Mouse (Mus musculus): ENCODE measurements around the gene Ankra2. TPM values are rescaled to one million over a fixed set of nuclear protein-coding genes. Genes with fewer than 3 reads are reported as not detected.
A peak's percentile ranks its signal among the peaks of the same experiment; 100 is the strongest.

Ankra2 gene
- total RNA-seq, 4 experiments from 2014 or later, result 24.0 to 34.5 (median 28.7) TPM

DNA sequence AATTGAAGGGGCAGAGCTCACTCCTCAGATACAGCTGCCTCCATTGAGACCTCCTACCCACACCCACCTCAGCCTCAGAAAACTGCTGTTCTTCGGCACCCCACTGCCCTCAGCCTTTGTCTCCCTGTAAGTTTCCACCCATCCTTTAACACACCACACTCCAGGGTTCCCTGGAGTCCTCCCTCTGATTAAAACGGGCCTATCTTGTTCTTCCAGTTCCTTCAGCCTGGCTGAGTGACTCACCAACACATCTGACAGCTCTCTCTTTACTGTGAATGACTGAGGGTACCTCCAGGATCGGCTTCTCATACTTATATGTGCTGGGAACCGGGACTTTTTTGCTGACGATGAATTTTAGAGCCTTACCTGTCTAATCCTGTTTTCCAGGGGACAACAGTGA lies 33.2 kb downstream of the Ankra2 start:
- DNase-seq, result no peak

DNA sequence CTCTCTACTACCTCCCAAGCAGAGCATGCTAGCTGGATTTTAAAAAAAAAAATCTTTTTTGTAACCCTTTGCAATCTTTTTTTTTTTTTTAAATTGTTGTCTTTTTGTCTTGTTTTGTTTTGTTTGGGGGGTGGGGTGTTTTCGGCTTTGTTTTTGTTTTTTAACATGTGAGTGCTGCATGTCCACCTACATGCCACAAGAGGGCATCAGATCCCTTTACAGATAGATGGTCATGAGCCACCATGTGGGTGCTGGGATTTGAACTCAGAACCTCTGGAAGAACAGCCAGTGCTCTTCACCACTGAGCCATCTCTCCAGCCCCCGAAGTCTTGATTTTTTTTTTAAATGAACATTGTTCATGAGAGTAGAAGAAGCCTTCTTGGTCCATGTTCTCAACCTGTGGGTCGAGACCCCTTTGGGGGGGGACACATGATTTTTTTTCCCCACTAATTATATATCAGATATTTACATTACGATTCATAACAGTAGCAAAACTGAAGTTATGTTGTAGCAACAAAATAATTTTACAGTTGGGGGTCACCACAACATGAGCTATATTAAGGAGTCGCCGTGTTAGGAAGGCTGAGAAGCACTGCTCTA lies 35.1 kb downstream of the Ankra2 start:
- no peak for DNase-seq

DNA sequence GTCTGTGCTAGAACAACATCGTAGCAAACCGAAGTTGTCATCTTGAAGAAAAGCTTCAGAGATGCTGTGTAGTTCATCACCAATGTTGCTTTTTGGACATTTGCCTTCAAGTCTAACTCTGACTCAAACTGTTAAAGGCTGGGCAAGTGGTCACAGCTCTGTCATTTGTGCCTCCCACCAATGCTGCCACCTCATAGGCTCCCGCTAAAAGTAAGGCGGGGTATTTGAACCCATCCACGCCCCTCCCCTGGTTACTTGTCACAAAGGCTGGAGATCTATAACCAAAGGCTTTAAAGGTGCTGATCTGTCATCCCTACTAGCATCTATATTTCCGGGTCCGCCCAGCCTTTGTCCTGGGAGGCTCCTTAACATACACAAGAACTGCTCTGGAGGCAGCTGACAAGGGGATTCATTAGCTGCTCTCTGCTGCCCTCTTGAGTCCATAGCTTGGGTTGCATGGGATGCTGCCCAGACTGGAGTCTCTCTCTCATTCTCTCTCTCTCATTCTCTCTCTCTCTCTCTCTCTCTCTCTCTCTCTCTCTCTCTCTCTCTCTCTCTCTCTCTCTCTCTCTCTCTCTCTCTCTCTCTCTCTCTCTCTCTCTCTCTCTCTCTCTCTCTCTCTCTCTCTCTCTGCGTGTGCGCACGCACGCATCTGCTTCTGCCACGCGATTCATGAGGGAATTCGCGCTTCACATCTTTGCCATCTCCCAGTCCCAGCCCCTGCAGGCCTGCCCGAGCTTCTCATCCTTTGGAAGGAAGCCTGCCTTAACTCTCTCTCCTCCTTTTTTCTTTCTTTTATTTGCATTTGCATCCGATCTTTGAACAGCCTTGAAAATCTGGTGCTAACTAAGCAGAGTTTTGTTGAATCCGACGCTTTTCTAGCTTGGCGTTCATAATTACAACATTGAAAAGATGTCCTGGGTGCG lies 36.2 kb downstream of the Ankra2 start:
- DNase-seq, result peak; percentile 50

DNA sequence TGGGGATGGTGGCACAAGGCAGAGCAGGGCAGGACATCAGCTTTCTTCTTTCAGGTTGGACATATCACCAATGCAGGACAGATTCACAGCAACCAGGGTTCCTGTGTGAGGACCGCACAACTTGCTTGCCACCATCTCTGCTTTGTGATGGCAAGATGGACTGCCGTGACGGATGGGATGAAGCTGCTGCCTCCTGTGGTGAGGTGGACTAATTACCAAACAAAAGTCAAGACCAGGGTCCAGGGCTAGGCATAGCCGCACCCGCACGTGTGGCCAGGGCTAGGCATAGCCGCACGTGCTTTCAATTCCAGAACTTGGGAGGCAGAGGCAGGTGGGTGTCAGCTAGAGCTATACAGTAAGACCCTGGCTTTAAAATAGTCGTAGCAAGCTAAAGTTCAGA lies 42.4 kb downstream of the Ankra2 start:
- no peak for DNase-seq

DNA sequence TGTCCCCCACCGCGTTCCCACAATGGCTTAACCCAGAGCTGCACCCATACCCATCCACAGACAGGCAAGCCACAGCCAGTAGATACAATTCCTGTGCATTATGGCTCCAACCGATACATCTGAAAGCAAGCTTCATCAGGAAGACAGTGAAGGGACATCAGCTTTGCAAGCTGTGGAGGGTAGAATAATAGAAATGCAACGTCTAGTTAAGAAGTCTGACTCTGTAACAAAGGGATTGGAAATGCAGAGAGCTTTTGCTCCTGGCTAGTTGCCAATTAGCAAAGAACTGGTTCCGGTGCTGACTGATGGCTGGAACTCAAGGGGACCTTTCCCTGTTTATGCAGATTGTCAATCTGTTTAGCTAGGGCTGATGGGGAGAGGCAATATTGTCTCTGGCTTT lies 43.5 kb downstream of the Ankra2 start:
- DNase-seq, result no peak

GRCm38 (mm10) chr13:98306852-98307475 lies 44.1 kb downstream of the Ankra2 start:
- DNase-seq, result no peak

GRCm38 (mm10) chr13:98308004-98308403 lies 45.1 kb downstream of the Ankra2 start:
- DNase-seq, result no peak

- no peak for DNase-seq
These were observed 45.9 kb downstream of the Ankra2 start for GRCm38 (mm10) chr13:98308724-98309123.

GRCm38 (mm10) chr13:98311597-98311996 lies 48.7 kb downstream of the Ankra2 start:
- no peak for DNase-seq

GRCm38 (mm10) chr13:98313631-98314030 lies 50.8 kb downstream of the Ankra2 start:
- DNase-seq, result no peak

DNA sequence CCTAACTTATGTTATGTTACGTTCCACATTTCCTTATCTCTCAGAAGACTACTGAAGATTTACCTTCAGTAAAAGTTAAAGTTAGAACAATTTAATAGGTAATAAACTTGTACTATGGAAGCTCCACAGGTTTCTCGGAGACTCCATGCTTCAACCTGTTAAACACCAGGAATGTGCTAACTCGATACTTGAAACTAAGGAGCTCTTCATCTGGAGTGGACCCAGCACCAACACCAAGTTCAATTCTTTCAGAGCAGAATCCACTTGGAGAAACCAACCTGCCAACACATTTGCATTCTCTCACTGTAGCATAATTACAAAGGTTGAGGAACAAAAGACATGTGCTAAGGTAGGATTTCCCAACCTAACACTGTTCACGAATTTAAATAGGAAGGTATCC lies 52.2 kb downstream of the Ankra2 start:
- DNase-seq, result no peak

GRCm38 (mm10) chr13:98316140-98316479 lies 53.2 kb downstream of the Ankra2 start:
- no peak for DNase-seq

DNA sequence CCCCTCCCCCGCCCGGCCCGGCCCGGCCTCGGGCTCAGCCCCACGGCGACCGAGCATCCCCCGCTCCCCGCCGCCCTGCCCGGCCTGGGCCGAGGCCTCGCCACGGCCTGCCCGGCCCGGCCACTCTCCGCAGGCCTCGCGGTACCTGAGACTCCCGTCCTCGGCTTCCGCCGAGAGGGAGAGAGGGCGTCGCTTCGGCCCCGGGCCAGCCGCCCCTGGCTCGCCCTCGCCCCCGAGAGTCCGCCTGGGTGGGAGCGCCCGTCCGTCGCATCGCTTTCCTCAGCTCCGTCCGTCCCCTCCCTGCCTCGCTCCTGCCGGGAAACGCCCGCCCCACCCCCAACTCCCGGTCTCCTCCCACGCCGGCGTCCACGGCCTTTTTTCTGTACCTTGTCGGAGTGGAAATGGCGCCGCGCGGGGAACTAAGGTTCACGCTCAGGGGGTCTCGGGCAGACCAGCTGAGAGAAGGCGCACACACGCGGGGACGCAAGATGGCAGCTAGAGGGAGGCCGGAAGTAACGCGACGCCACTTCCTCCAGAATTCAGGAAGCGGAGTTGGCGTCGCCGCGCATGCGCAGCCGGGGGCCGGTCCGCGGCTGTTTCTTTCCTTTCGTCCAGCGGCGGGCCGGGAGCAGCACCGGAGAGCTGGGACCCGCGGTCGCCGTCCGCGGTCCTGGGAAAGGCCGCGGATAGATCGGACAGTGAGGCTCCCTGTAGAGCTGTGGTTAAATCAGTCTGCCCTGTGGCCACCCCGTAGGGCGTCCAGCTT lies 53.8 kb downstream of the Ankra2 start, which contains the start of gene Btf3:
Btf3 (minus strand) TSS at position 527 of the 766 bp plus-strand sequence.
- DNase-seq, result peak; percentile 91

DNA sequence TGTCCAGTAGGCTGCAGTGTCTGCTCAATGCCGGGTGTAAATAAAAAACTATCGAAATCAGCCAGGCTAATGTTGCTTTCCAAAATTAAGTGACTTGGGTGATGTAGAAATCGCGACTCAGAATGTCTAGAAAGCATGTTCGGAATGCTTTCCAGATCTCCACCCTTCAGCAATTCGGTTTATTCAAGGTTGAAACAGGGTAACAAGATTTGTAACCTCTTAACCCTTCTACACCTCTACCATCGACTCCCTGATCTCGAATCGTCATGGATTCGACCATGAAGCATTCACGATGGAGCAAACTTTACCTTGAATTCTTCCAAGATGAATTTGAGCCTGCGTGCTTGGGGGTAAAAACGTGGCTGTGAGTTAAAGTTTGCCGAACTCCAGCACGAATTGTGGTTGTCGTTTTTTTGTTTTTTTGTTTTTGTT lies 54.4 kb downstream of the Ankra2 start:
- no peak for DNase-seq

DNA sequence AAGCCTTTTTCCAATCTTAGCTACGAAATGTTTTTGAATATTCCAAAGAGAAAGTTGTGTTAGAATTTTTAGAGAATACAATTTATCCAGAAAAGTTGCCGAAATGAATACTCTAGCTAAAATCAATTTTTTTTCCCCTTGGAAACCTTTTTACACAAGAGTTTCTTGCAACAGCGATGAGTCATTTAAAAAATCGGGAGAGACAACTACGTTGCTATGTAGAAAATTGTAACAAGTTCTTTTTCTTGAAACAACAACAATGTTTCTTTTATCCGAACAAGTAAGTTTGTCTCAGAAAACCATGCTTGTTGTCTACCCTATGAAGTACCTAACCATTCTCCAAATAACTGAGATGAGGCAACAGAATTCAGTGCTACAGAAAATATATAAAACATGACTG lies 55.0 kb downstream of the Ankra2 start:
- no peak for DNase-seq

Other genes with a start within 250 kb of the Ankra2 start
- gene Arhgef28, start 56.6 kb upstream of the Ankra2 start, total RNA-seq (2022), result 10 to 100 TPM; 15.1 to 41.9 (median 31.5) TPM
- 10 to 100 TPM; 19.8 to 24.6 (median 22.1) TPM for gene Utp15, start within 50 bp of the Ankra2 start, total RNA-seq (2022)
- gene Gm21976, start 16.8 kb downstream of the Ankra2 start, total RNA-seq (2022), result not detected
- 100 to 1,000 TPM; 278 to 323 (median 310) TPM for gene Btf3, start 53.9 kb downstream of the Ankra2 start, total RNA-seq (2022)
- gene Foxd1, start 91.2 kb downstream of the Ankra2 start, total RNA-seq (2022), result 1 to 10 TPM in 3 of 4 experiments, under 1 TPM in 1; 0.96 to 1.8 (median 1.4) TPM
- gene Gm10320, start 228.9 kb downstream of the Ankra2 start, total RNA-seq (2022), result under 1 TPM in 2 of 4 experiments, not detected in 2; 0.65 to 0.80 TPM

Data from adrenal gland, adult 8-10 months (tissue).